Mouse (Mus musculus) left cerebral cortex, adult 2 months (tissue): ENCODE measurements at regions not wholly inside any gene's neighbourhood (a gene's known extent, or its start where the extent isn't known, plus 50 kb on each side); places are given as distances from the start of the nearest gene placed in this dataset.
"Not testable (repeated sequence)": the region's sequence is repeated elsewhere in the genome, so short reads cannot be mapped to it uniquely, and the experiment has no call there.

ENCODE experiments used
- DNase-seq, 2 experiments: peaks; one replicate each; pipeline ENCODE4 v3.0.0; 2021 to 2022; ENCODE audit warnings: low spot score in 2 of 2, mixed read lengths in 1 of 2; ENCODE audit errors: extremely low spot score in 1 of 2
- H3K27ac ChIP-seq: fragments of 200-600 bp; 2 replicates; pipeline ENCODE4 v1.8.1; 2022
- H3K4me3 ChIP-seq: fragments of 200-600 bp; 2 replicates; pipeline ENCODE4 v1.8.1; 2022
- CTCF ChIP-seq: fragments of 200-600 bp; IDR thresholded peaks from 2 replicates; pipeline ENCODE4 v1.8.1; 2022; ENCODE audit warnings: antibody characterized with exemption, mild to moderate bottlenecking, moderate library complexity
- intact Hi-C: fragments of 180-260 bp; cut with DNase I; formaldehyde crosslinking; loops from one replicate; pipeline ENCODE4 v1.15.1; 2025

GRCm38 (mm10) chr7:70280643-70281380 is 85.7 kb downstream of the Nr2f2 start:
- H3K27ac ChIP-seq = no peak overlapping the region
- intact Hi-C loops = loop anchor here (5.0 kb wide), 1 partner anchor 86 kb away; the partner anchor contains the start of gene Nr2f2
- DNase-seq = no peak
- no peak overlapping the region for H3K4me3 ChIP-seq
- TF ChIP-seq CTCF = no peak

DNA sequence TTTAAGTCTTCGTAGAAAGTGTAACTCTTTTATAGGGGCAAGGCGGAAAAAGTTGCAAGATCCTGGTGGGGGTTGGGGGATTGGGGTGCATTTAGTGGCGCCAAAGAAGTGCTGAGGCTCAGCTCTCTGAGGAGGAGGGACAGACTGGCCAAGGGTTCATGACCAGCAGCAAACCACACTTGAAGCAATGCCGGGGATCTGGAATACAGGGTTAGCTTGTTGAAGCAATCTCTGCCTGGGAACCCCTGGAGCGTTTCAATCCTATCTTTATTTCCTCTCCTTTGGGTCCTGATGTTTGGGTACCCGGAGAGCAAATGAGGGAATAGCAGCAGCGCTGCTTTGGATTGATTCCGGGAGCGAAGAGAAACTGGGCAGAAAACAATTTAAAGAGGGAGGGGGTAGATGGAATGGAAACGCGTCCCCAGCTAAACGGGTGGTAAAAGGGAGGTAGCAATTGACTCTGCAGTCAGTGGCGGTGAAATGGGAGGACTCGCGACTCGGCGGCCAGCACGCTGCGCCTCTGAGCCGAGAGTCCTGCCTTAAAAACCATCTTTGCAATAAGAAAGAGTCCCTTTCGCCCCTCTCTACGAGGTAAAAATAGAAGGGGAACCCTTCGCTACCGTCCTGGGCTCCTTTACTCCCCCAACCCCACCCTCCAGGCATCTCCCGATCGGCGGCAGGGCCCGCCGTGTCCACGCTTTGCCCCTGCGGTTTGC is 86.5 kb downstream of the Nr2f2 start:
- no peak for TF ChIP-seq CTCF
- no peak overlapping the region for H3K4me3 ChIP-seq
- intact Hi-C loops = loop anchor here (5.0 kb wide), 1 partner anchor 87 kb away; the partner anchor contains the start of gene Nr2f2

DNA sequence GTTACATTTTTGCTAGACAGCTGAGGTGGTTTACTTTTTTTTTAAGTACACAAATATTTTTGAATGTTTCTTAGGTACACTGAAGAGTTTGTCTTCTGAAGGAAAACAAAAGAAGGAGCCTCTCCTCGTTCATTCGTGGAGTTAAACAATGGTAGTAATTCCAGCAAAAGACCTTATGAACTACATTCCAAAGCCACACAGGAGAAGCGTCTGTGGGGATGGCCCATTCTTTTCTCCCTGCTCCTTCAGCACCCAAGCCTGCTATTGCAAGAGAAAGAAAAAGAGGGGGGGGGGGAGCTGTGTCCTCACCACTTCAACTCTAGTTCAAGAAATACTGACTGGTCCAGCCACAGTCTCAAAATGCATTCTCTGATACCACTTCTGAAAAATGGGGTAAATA is 87.4 kb downstream of the Nr2f2 start:
- Histone ChIP-seq H3K27ac (no peak overlapping the region), H3K4me3 (no peak overlapping the region)
- intact Hi-C loops = no loop called here
- DNase-seq = no peak
- no peak for TF ChIP-seq CTCF

More for the DNA sequence above, 86.5 kb downstream of the Nr2f2 start:
- no peak overlapping the region for H3K27ac ChIP-seq
- no peak for DNase-seq

GRCm38 (mm10) chr7:70276078-70276477 is 90.5 kb downstream of the Nr2f2 start:
- no peak for TF ChIP-seq CTCF
- Histone ChIP-seq H3K4me3 (no peak overlapping the region), H3K27ac (no peak overlapping the region)
- no peak for DNase-seq
- intact Hi-C loops = no loop called here

DNA sequence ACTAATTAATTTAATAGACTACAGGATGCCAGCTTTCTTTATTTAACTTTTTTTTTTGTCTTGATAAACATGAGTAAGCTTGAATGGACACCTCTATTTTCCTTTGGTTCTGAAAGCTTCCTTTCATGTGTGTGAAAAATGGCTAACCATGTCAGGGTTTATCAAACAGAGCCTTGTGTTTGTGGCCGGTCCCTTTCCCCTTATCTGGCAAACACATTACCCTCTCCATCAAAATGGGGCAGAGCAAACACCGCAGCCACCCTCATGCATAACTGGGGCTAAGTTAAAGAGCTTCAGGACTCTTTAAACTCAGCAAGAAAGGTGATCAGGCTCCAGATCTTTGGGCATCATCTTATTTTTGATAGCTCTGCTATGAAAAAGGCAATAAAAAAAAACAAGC is 92.2 kb downstream of the Nr2f2 start:
- intact Hi-C loops = no loop called here

GRCm38 (mm10) chr7:70267075-70267474 is 99.5 kb downstream of the Nr2f2 start:
- TF ChIP-seq CTCF = no peak
- no peak overlapping the region for H3K27ac ChIP-seq
- H3K4me3 ChIP-seq = no peak overlapping the region
- DNase-seq = peak in 1 of 2 experiments; percentile 19
- intact Hi-C loops = no loop called here

More for the DNA sequence above, 92.2 kb downstream of the Nr2f2 start:
- no peak for TF ChIP-seq CTCF
- no peak for DNase-seq
- Histone ChIP-seq H3K27ac (no peak overlapping the region), H3K4me3 (no peak overlapping the region)

DNA sequence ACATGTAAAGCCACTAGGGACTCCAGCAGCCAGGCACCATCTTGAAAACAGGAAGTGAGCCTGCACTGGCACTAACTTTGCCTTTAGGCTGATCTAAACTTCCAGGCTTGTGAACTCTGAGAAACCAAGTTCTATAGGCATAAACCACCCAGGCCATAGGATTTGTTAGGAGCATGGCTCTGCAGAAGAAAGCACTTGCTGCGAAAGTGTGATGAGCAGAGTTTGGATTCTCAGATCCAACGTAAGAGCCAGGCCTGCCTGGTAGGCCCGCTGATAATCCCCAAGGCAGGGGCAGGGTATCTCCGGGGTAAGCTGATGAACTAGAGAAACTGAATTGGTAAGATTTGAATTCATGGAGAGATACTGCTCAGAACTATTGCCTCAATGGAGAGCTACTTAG is 109.7 kb downstream of the Nr2f2 start:
- TF ChIP-seq CTCF = no peak
- no peak overlapping the region for H3K27ac ChIP-seq
- intact Hi-C loops = no loop called here
- no peak overlapping the region for H3K4me3 ChIP-seq
- DNase-seq = no peak

- Histone ChIP-seq H3K4me3 (no peak overlapping the region), H3K27ac (no peak overlapping the region)
- TF ChIP-seq CTCF = no peak
- DNase-seq = no peak
- intact Hi-C loops = no loop called here
These were observed 111.5 kb downstream of the Nr2f2 start for GRCm38 (mm10) chr7:70255072-70255471.

- TF ChIP-seq CTCF = no peak
- no peak for DNase-seq
- intact Hi-C loops = no loop called here
- no peak overlapping the region for H3K27ac ChIP-seq
- H3K4me3 ChIP-seq = no peak overlapping the region
These were observed 113.3 kb downstream of the Nr2f2 start for GRCm38 (mm10) chr7:70253275-70253674.

GRCm38 (mm10) chr7:70239059-70239458 is 127.5 kb downstream of the Nr2f2 start:
- DNase-seq, H3K4me3 ChIP-seq, intact Hi-C loops, H3K27ac ChIP-seq: not testable (repeated sequence)

GRCm38 (mm10) chr7:70219310-70219709 is 147.2 kb downstream of the Nr2f2 start:
- DNase-seq = no peak
- no peak for TF ChIP-seq CTCF
- intact Hi-C loops = no loop called here
- Histone ChIP-seq H3K27ac (no peak overlapping the region), H3K4me3 (no peak overlapping the region)

DNA sequence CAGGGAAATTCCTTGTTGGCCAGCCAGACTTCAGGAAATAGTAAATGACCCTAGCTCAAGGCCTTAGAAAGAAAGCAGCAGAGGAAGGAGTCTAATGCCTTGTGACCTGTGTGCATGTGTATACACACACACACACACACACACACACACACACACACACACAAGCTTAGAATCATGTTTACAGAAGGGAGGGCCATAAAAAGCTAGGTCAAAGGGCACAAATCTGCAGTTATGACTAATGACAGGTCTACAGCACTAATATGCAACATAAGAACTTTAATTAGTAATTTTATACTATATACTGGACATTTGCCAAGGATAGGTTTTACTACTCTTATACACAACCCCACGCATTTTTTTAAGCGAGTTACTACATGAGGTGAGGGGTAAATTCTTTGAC is 149.4 kb downstream of the Nr2f2 start:
- intact Hi-C loops = no loop called here
- Histone ChIP-seq H3K27ac (no peak overlapping the region), H3K4me3 (no peak overlapping the region)
- no peak for DNase-seq
- TF ChIP-seq CTCF = no peak
